Mouse (Mus musculus) kidney, adult 2 months (tissue): ENCODE data around the gene Gm5741.

ENCODE experiments used
- CTCF ChIP-seq: fragments of 200-500 bp; conservative IDR thresholded peaks from 2 replicates; pipeline ENCODE4 v1.5.1; 2011; ENCODE audit warnings: low read depth, mild to moderate bottlenecking, control low read depth, low read length, moderate library complexity, mixed read lengths; ENCODE audit not compliant: insufficient read depth, insufficient read length
- POLR2A ChIP-seq: fragments of 200-500 bp; IDR thresholded peaks from one replicate; pipeline ENCODE4 v1.6.1; 2011; ENCODE audit warnings: low read depth, low read length, control low read depth

GRCm38 (mm10) chr8:85088771-85089170 lies 21.0 kb upstream of the Gm5741 start:
- no peak for TF ChIP-seq CTCF
- no peak for TF ChIP-seq POLR2A
